Mouse (Mus musculus) liver, postnatal 0 days (tissue): ENCODE data around the gene Dgkg. TPM values are rescaled to one million over a fixed set of nuclear protein-coding genes. Genes with fewer than 3 reads are reported as not detected.

Source experiments
- ATAC-seq: fragments of 200-750 bp; cut with Nextera tagmentation; 2 replicates; pipeline ENCODE4 v1.8.0; 2017; ENCODE audit warnings: mild to moderate bottlenecking, moderate library complexity
- DNase-seq: peaks from one replicate; pipeline ENCODE4 v3.0.0-alpha.2; 2016
- H3K27ac ChIP-seq: fragments of 300-500 bp; sonication (generic); 2 replicates; pipeline ENCODE4 v1.5.1; 2014; ENCODE audit warnings: antibody characterized with exemption, moderate library complexity, mild to moderate bottlenecking, low read depth
- H3K27me3 ChIP-seq: fragments of 300-500 bp; sonication (generic); 2 replicates; pipeline ENCODE4 v1.6.1; 2014; ENCODE audit warnings: low read length, control low read depth, mixed read lengths; ENCODE audit not compliant: insufficient read depth
- H3K36me3 ChIP-seq: fragments of 300-500 bp; sonication (generic); replicated peaks from 2 replicates; pipeline ENCODE4 v1.6.1; 2014; ENCODE audit warnings: mild to moderate bottlenecking, control low read depth, low read length, moderate library complexity, mixed read lengths; ENCODE audit not compliant: insufficient read depth
- H3K4me1 ChIP-seq: fragments of 300-500 bp; sonication (generic); 2 replicates; pipeline ENCODE4 v1.6.1; 2014; ENCODE audit warnings: antibody characterized with exemption, mild to moderate bottlenecking, control low read depth; ENCODE audit not compliant: insufficient read depth
- H3K4me2 ChIP-seq: fragments of 300-500 bp; sonication (generic); 2 replicates; pipeline ENCODE4 v1.6.1; 2014; ENCODE audit warnings: low read depth, mild to moderate bottlenecking, low read length, moderate library complexity, mixed read lengths
- H3K4me3 ChIP-seq: fragments of 300-500 bp; sonication (generic); 2 replicates; pipeline ENCODE4 v1.5.1; 2014; ENCODE audit warnings: low read depth, low read length
- H3K9ac ChIP-seq: fragments of 300-500 bp; sonication (generic); replicated peaks from 2 replicates; pipeline ENCODE4 v1.6.1; 2014; ENCODE audit warnings: mild to moderate bottlenecking, moderate library complexity
- H3K9me3 ChIP-seq: fragments of 300-500 bp; sonication (generic); 2 replicates; pipeline ENCODE4 v1.6.1; 2016; ENCODE audit warnings: mild to moderate bottlenecking, control low read depth, low read length, mixed read lengths
- CTCF ChIP-seq: sonication (generic); IDR thresholded peaks from 2 replicates; pipeline ENCODE4 v1.5.1; 2016; ENCODE audit warnings: antibody characterized with exemption, low read depth
- EP300 ChIP-seq: IDR thresholded peaks from 2 replicates; pipeline ENCODE4 v1.6.1; 2016; ENCODE audit warnings: antibody characterized with exemption, low read depth, mild to moderate bottlenecking
- WGBS: fragments of 180-500 bp; shearing (Covaris S2); extraction: QIAGEN DNeasy Blood & Tissue Kit; methylation state at CpG from one replicate; pipeline ENCODE4 v1.1.7; 2014; ENCODE audit not compliant: insufficient replicate concordance; 5-methylcytosine and 5-hydroxymethylcytosine counted together
- polyA plus RNA-seq: library from polyadenylated mRNA; unstranded; fragments of >200 nt; fragmentation: Nextera tagmentation; extraction: Ambion mirVana; gene quantifications from 2 replicates; pipeline ENCODE4 v1.2.1, GENCODE M21; 2015

Gene Dgkg
- polyA plus RNA-seq, 1 experiment from 2014 or later = 0.93 TPM

DNA sequence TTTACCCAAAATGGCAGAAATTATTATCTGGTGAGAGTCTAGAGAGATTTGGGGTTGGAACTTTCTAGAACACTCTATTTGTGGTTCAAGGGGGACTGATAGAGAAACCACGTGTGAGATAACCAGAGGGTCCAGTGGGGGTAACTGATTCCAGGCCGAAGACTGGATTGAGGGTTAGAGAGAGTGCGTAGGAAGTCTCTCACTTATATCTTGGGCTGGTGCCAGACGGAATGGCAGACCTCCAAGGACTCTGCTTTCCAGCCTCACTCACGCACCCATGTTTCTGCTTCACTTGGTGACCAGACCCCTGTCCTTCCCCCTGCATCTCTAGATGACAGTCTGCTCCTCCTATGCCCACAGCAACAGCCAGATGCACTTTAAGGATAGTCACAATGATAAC is 162.2 kb downstream of the Dgkg start:
- H3K9ac ChIP-seq = no peak overlapping the region
- no peak overlapping the region for H3K4me2 ChIP-seq
- DNase-seq = no peak
- no peak for TF ChIP-seq EP300
- H3K36me3 ChIP-seq = no peaks in the 10 kb centered on the region
- H3K4me1 ChIP-seq = no peaks in the 10 kb centered on the region
- WGBS = 62% methylated on average over 5 of the region's 5 CpGs
- no peaks in the 10 kb centered on the region for H3K9me3 ChIP-seq
- H3K4me3 ChIP-seq = no peak overlapping the region
- ATAC-seq = no peak
- H3K27ac ChIP-seq = no peak overlapping the region
- no peaks in the 10 kb centered on the region for H3K27me3 ChIP-seq

DNA sequence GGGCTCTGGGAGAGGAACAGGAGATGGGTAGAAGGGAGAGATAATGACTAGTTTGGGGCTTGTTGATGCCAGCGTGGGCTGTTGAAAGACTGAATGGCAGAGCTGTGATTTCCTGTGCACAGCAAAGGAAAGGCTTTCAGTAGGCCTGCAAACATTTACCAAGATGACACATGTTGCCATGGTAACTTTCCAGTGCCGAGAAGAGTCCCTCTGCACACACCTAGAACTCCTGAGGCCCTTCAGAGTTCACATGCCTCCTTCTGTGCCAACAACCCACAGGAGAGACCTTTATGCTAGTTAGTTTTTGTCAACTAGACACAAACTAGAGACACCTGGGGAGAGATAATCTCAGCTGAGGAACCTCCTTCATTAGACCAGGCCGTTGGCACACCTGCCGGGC is 163.6 kb downstream of the Dgkg start:
- Histone ChIP-seq H3K9me3 (no peaks in the 10 kb centered on the region), H3K27me3 (no peaks in the 10 kb centered on the region), H3K4me3 (no peak overlapping the region), H3K9ac (no peak overlapping the region), H3K4me1 (no peaks in the 10 kb centered on the region), H3K36me3 (no peaks in the 10 kb centered on the region), H3K27ac (no peak overlapping the region), H3K4me2 (no peak overlapping the region)
- no peak for ATAC-seq
- DNase-seq = no peak
- TF ChIP-seq EP300 = no peak
- WGBS = 74% methylated on average over 4 of the region's 4 CpGs

DNA sequence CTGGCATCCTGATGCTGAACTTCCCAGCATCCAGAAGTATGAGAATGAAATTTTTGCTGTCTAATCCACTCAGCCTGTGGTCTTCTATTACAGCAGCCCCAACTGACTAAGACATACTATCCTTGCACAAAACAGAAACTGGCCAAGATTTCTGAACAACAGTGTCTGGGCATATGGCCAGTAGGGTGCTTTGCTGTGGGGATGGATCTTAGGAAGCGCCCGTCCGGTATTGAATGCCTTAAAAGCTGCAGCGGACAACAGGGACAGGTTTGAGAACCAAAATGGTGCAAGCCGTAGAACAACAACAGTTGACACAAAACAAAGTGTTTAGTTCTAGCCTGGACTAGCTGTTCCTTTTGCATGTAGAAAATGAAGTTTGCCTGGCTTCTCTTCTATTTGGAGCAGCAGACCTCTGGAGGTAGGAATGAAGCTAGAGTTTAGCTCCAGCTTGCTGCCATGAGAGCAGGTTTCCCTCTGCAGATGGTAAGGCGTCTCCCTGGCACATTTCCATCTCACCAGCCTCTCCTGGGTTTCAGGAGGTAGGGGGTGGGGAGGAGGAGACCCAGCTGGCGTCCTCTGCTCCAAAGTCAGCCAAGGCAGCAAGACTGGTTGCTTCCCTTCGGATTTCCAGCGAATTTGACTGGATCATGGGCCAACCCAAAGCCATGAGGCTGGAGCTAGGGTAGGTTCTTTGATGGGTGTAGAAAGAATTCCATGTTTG is 165.4 kb downstream of the Dgkg start:
- DNase-seq (no peak), ATAC-seq (no peak)
- no peaks in the 10 kb centered on the region for H3K4me1 ChIP-seq
- H3K9ac ChIP-seq = no peak overlapping the region
- no peaks in the 10 kb centered on the region for H3K27me3 ChIP-seq
- H3K4me3 ChIP-seq = no peak overlapping the region
- no peaks in the 10 kb centered on the region for H3K9me3 ChIP-seq
- no peak overlapping the region for H3K4me2 ChIP-seq
- 74% methylated on average over 9 of the region's 9 CpGs for WGBS
- TF ChIP-seq EP300 = no peak
- no peak for TF ChIP-seq CTCF
- no peaks in the 10 kb centered on the region for H3K36me3 ChIP-seq
- H3K27ac ChIP-seq = no peak overlapping the region

DNA sequence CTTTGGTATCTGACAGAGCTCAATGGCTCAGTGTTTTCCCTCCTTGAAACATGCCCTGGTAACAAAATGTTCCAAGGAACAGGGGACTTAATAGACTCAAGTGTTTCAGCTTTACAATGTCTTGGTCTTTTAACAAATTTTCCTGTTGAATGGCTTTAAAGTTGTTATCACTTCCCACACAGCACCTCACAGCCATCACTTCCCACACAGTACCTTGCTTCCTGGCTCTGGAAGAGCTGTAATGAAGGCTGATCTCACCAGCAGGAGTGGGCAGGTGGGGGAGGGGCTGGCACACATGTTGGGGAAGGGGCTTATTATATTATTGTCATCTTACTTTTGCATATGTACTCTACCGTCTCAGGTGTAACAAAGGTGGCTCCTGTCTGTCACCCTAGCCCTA is 173.1 kb downstream of the Dgkg start:
- no peaks in the 10 kb centered on the region for H3K27me3 ChIP-seq
- WGBS = 73% methylated on average over 1 of the region's 1 CpGs
- TF ChIP-seq CTCF = no peak
- no peak for TF ChIP-seq EP300
- H3K27ac ChIP-seq = no peak overlapping the region
- H3K36me3 ChIP-seq = no peaks in the 10 kb centered on the region
- H3K4me3 ChIP-seq = no peak overlapping the region
- no peak for DNase-seq
- H3K4me2 ChIP-seq = no peak overlapping the region
- no peak overlapping the region for H3K9ac ChIP-seq
- ATAC-seq = no peak
- no peaks in the 10 kb centered on the region for H3K9me3 ChIP-seq
- H3K4me1 ChIP-seq = no peaks in the 10 kb centered on the region

DNA sequence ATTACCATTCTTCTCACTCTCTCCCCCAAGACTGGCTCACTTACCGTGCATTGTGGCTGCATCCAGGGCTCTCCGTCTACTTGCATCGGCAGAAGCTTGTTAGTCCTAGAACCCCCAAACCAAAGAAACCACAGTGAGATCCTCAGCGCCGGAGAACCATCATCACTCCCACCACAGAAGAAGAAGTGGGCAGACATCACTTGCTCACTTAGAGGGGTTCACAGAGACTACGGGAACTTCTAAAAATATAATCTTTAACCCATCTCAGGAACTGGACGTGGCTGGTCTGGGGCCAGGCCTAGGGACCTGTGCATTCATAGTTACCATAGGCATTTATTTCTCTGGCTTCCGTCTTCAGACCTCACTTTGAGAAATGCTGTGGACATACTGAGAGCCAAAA is 177.7 kb downstream of the Dgkg start:
- no peak overlapping the region for H3K4me2 ChIP-seq
- no peaks in the 10 kb centered on the region for H3K27me3 ChIP-seq
- ATAC-seq (no peak), DNase-seq (no peak)
- H3K9me3 ChIP-seq = no peaks in the 10 kb centered on the region
- TF ChIP-seq EP300 (no peak), CTCF (no peak)
- H3K27ac ChIP-seq = no peak overlapping the region
- no peak overlapping the region for H3K9ac ChIP-seq
- WGBS = 41% methylated on average over 8 of the region's 8 CpGs
- H3K36me3 ChIP-seq = no peaks in the 10 kb centered on the region
- H3K4me3 ChIP-seq = no peak overlapping the region
- no peaks in the 10 kb centered on the region for H3K4me1 ChIP-seq

DNA sequence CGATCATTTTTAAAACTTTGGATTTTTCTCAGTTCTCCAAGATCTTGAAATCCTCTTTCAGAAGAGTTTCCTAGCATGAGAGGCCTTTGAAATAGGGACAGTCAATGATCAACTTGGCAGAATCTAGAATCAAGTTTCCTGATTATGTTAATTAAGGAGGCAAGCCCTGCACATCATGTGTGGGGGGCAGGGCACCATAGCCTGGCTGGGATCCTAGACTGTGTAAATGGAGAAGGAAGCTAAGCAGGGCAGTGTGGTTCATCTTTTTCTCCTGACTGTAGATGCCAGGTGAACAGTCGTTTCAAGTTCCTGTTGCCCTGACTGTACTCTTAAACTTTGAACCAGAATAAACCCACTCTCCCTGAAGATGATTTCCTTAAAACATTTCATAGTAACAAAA is 185.3 kb downstream of the Dgkg start:
- Histone ChIP-seq H3K27me3 (no peaks in the 10 kb centered on the region), H3K4me3 (no peak overlapping the region), H3K9ac (no peak overlapping the region), H3K4me1 (no peaks in the 10 kb centered on the region), H3K27ac (no peak overlapping the region), H3K4me2 (no peak overlapping the region), H3K9me3 (no peaks in the 10 kb centered on the region), H3K36me3 (no peaks in the 10 kb centered on the region)
- TF ChIP-seq EP300 = no peak
- TF ChIP-seq CTCF = no peak
- DNase-seq = no peak
- WGBS = 51% methylated on average over 2 of the region's 2 CpGs
- no peak for ATAC-seq

DNA sequence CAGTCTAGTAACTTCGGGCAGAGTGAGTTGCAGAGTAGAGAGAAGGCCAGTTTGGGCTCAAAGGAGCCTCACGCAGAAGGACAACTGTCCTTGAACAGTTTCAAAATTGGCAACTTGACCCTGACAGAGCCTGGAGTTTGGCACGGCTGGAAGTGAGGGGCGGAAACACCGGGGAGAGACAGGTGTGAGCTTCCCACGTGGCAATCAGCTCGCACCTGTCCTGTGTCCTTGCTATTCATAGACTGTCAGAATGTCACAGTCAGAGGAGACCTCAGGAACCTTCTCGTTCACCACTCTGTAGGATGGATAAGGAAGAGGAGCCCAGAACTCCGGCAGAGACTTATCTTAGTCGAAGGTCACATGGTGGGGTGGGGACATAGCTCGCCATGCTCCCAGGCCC is 187.6 kb downstream of the Dgkg start:
- DNase-seq = no peak

More for the DNA sequence above, 187.6 kb downstream of the Dgkg start:
- Histone ChIP-seq H3K4me1 (no peaks in the 10 kb centered on the region), H3K9ac (no peak overlapping the region), H3K4me2 (no peak overlapping the region), H3K27ac (no peak overlapping the region), H3K4me3 (no peak overlapping the region), H3K9me3 (no peaks in the 10 kb centered on the region), H3K27me3 (no peaks in the 10 kb centered on the region), H3K36me3 (no peaks in the 10 kb centered on the region)
- ATAC-seq = no peak
- WGBS = 64% methylated on average over 11 of the region's 11 CpGs
- TF ChIP-seq EP300 (no peak), CTCF (no peak)
